Mouse (Mus musculus) brown adipose tissue, adult 24 weeks (tissue): Measurements from ENCODE around the gene Gins3. TPM values are rescaled to one million over a fixed set of nuclear protein-coding genes. Genes with fewer than 3 reads are reported as not detected.

Experiments used
- polyA plus RNA-seq: library from polyadenylated mRNA; stranded (reverse); fragments of >200 nt; gene quantifications from 2 replicates; pipeline ENCODE4 v1.2.4, GENCODE M21; 2012; ENCODE audit not compliant: missing spikeins, insufficient read depth, insufficient read length

The Gins3 gene
- polyA plus RNA-seq, 1 experiment, result 2.0 TPM

Other genes starting within 250 kb of the Gins3 start
- gene Cfap20, start 198.6 kb upstream of the Gins3 start, polyA plus RNA-seq, result 17.2 and 22.0 TPM in 2 replicates
- gene Csnk2a2, start 143.4 kb upstream of the Gins3 start, polyA plus RNA-seq, result 23.4 and 32.7 TPM in 2 replicates
- gene Ccdc113, start 99.4 kb upstream of the Gins3 start, polyA plus RNA-seq, result not detected in 2 replicates
- not detected in 2 replicates for gene Prss54, start 57.1 kb upstream of the Gins3 start, polyA plus RNA-seq
- 0.46 and 1.5 TPM in 2 replicates for gene Ndrg4, start 43.5 kb downstream of the Gins3 start, polyA plus RNA-seq
- gene Setd6, start 82.4 kb downstream of the Gins3 start, polyA plus RNA-seq, result 7.8 and 11.6 TPM in 2 replicates
- gene Cnot1, start 174.0 kb downstream of the Gins3 start, polyA plus RNA-seq, result 32.1 and 35.7 TPM in 2 replicates
- gene Sap18b, start 191.9 kb downstream of the Gins3 start, polyA plus RNA-seq, result 118 and 149 TPM in 2 replicates
- 3.3 and 3.7 TPM in 2 replicates for gene Slc38a7, start 220.1 kb downstream of the Gins3 start, polyA plus RNA-seq